Mouse (Mus musculus) stomach, postnatal 0 days (tissue): ENCODE data around the gene Gm17324.

Source experiments
- CTCF ChIP-seq: IDR thresholded peaks from 2 replicates; pipeline ENCODE4 v1.5.1; 2016; ENCODE audit warnings: antibody characterized with exemption, low read depth, mild to moderate bottlenecking, moderate library complexity
- EP300 ChIP-seq: optimal IDR thresholded peaks from 2 replicates; pipeline ENCODE3; 2016; ENCODE audit warnings: antibody characterized with exemption

GRCm38 (mm10) chr9:78493171-78493570 is 44.6 kb upstream of the Gm17324 start:
- TF ChIP-seq CTCF (no peak), EP300 (no peak)
